Mouse (Mus musculus) brain, adult 2 months (tissue): ENCODE data around the gene Pa2g4.

Experiments
- DNase-seq: peaks from one replicate; pipeline ENCODE4 v3.0.0; 2011; ENCODE audit warnings: low read depth, low spot score

Gene Pa2g4

GRCm38 (mm10) chr10:128536266-128536940 is 29.4 kb downstream of the Pa2g4 start:
- DNase-seq: peak; percentile 93

- DNase-seq: peak; percentile 17
Observed at GRCm38 (mm10) chr10:128535624-128536265, 30.0 kb downstream of the Pa2g4 start.

- DNase-seq: no peak
Observed at GRCm38 (mm10) chr10:128535206-128535605, 30.6 kb downstream of the Pa2g4 start.

GRCm38 (mm10) chr10:128526366-128527356 is 39.1 kb downstream of the Pa2g4 start:
- no peak for DNase-seq

- DNase-seq: peak; percentile 100
Observed at GRCm38 (mm10) chr10:128525671-128526308, 40.0 kb downstream of the Pa2g4 start, which contains the start of gene Esyt1. Esyt1 (minus strand) TSS chr10:128525871.

GRCm38 (mm10) chr10:128524732-128525662 is 40.8 kb downstream of the Pa2g4 start:
- DNase-seq: peak; percentile 71

- no peak for DNase-seq
Observed at GRCm38 (mm10) chr10:128524111-128524731, 41.6 kb downstream of the Pa2g4 start.

GRCm38 (mm10) chr10:128522351-128522750 is 43.4 kb downstream of the Pa2g4 start:
- DNase-seq: no peak

- no peak for DNase-seq
Observed at GRCm38 (mm10) chr10:128520591-128520990, 45.2 kb downstream of the Pa2g4 start.

- DNase-seq: peak; percentile 72
Observed at GRCm38 (mm10) chr10:128518833-128519232, 47.0 kb downstream of the Pa2g4 start.

GRCm38 (mm10) chr10:128516677-128517076 is 49.1 kb downstream of the Pa2g4 start:
- no peak for DNase-seq

GRCm38 (mm10) chr10:128516029-128516428 is 49.8 kb downstream of the Pa2g4 start:
- no peak for DNase-seq

GRCm38 (mm10) chr10:128515044-128515443 is 50.7 kb downstream of the Pa2g4 start:
- DNase-seq: no peak

- no peak for DNase-seq
Observed at GRCm38 (mm10) chr10:128511761-128512160, 54.0 kb downstream of the Pa2g4 start.

- DNase-seq: no peak
Observed at GRCm38 (mm10) chr10:128511189-128511588, 54.6 kb downstream of the Pa2g4 start.

- DNase-seq: no peak
Observed at GRCm38 (mm10) chr10:128510301-128510700, 55.5 kb downstream of the Pa2g4 start.

GRCm38 (mm10) chr10:128509831-128510230 is 56.0 kb downstream of the Pa2g4 start:
- no peak for DNase-seq

GRCm38 (mm10) chr10:128509203-128509602 is 56.6 kb downstream of the Pa2g4 start:
- no peak for DNase-seq

GRCm38 (mm10) chr10:128508260-128508659 is 57.5 kb downstream of the Pa2g4 start:
- DNase-seq: no peak
